Mouse (Mus musculus) mouse embryonic stem cell (cell line): ENCODE data around the gene Olfr1202.

ENCODE experiments used
- in situ Hi-C, 2 experiments: fragments of 300-500 bp; cut with MboI; formaldehyde crosslinking; loops; 1 replicate in 1 of 2; 3 replicates in 1 of 2; pipeline ENCODE4 v1.14.3; 2019 to 2020; ENCODE audit warnings: low sequenced_read_pairs in 2 of 2, low pct_unique_long_range_greater_than_20kb in 1 of 2, mixed read lengths in 1 of 2; ENCODE audit not compliant: unreplicated experiment in 1 of 2

Olfr1202 gene

DNA sequence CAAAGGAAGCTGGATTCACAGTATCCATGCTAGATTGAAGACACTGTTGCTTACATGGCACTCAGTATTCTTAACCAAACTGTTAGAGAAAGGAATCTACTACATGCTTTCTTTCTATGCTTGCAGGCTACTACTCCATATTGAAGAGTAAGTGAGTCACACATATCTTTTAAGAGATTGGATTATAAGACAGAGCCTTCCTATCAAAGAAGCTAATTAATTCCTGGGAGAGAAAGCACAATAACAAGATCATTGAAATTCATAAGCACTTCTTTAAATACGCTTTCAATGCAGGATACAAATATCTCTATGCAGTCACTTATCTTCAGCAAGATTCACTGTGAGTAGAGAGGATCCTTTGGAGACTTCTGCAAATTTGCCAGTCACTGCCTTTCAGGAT, at the start of gene Olfr1202:
TSS of gene Olfr1202 (plus strand) at position 301 of the 400 bp plus-strand sequence.
- in situ Hi-C loops, result no loop called here

GRCm38 (mm10) chr2:88770388-88770787, 43.9 kb upstream of the Olfr1202 start, which contains the start of gene Olfr1200:
Olfr1200 (minus strand) TSS chr2:88770488.
- in situ Hi-C loops, result no loop called here

- in situ Hi-C loops, result no loop called here
Measured at GRCm38 (mm10) chr2:88792736-88793135, 21.6 kb upstream of the Olfr1202 start, which contains the start of gene Olfr1201. Olfr1201 (plus strand) TSS chr2:88793036.

GRCm38 (mm10) chr2:88829437-88829836, 15.1 kb downstream of the Olfr1202 start, which contains the start of gene Olfr1205:
Olfr1205 (plus strand) TSS chr2:88829737.
- in situ Hi-C loops, result no loop called here

GRCm38 (mm10) chr2:88838477-88838876, 24.2 kb downstream of the Olfr1202 start:
- in situ Hi-C loops, result no loop called here

- in situ Hi-C loops, result no loop called here
Measured at GRCm38 (mm10) chr2:88848992-88849391, 34.7 kb downstream of the Olfr1202 start, which contains the start of gene Olfr1204. Olfr1204 (plus strand) TSS chr2:88849292.

DNA sequence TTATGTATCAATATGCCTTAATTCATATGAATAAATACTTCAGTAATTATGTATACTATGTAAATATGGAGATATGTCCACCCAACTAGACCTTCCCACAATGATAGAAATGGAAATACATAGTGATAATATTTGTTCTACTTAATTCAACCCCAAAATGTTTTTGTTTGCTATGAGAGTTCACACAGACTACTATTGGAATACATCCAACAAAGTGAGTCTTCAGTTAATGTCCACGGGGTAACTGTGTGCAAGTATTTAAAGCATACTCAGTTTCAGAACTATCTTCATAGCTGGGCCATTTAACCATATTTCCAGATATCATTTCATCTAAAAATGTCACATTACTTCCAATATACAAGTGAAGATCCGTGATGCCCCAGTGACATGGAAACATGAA, 48.6 kb downstream of the Olfr1202 start, which contains the start of gene Olfr1206:
TSS of gene Olfr1206 (plus strand) at position 301 of the 400 bp plus-strand sequence.
- in situ Hi-C loops, result no loop called here
